Mouse (Mus musculus): ENCODE measurements around the gene Gja5.

Gja5 gene

GRCm38 (mm10) chr3:96936241-96936640, 31.7 kb downstream of the Gja5 start:
- DNase-seq (ENCODE audit: low spot score), result peak; percentile 29

DNA sequence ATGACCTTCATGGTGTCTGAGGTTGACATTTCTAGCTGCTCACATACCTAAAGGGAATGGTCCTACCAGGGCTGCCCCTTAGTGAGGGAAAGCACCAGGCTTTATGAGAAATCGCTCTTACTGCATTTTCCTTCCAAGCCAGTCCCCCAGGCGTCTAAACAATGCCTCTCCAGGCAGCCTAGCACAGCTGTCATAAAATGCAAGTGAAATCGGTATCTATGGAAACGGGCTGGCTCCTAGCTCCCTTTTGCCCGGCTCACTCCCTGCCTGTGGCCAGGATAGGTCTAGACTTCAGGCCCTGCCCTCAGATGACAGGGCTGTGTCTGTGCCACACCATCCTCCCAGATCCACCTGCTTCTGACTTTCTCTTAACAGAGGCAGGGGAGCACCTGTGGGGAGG, 33.1 kb downstream of the Gja5 start:
- no peak for DNase-seq (ENCODE audit: low spot score)

- DNase-seq (ENCODE audit: low spot score), result peak; percentile 81
Measured at GRCm38 (mm10) chr3:96938738-96939137, 34.2 kb downstream of the Gja5 start.

GRCm38 (mm10) chr3:96942706-96943105, 38.2 kb downstream of the Gja5 start:
- no peak for DNase-seq (ENCODE audit: low spot score)

- no peak for DNase-seq (ENCODE audit: low spot score)
Measured at GRCm38 (mm10) chr3:96953489-96954233, 49.2 kb downstream of the Gja5 start.

DNA sequence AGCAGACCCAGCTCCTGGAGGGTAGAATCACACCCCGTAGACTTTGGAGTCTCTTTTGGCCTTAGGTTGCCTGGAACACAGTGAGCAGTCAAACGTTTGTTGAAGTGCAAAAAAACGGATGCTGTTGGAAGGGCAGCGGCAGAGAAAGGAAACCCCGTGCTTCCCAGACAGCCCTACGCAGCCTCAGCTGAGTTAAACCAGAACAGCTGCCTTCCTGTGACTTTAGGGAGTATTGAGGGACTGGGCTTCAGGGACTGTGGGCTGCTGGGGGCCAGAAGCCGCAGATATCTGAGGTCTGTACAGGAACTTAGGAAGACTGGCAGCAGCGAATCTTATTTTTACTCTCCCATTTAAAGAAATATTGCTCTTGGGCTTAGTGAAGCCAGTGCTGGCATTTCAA, 56.1 kb downstream of the Gja5 start:
- no peak for DNase-seq (ENCODE audit: low spot score)

GRCm38 (mm10) chr3:96963088-96964034, 58.9 kb downstream of the Gja5 start:
- DNase-seq (ENCODE audit: low spot score), result no peak

- DNase-seq (ENCODE audit: low spot score), result no peak
Measured at GRCm38 (mm10) chr3:96970986-96971385, 66.5 kb downstream of the Gja5 start.

DNA sequence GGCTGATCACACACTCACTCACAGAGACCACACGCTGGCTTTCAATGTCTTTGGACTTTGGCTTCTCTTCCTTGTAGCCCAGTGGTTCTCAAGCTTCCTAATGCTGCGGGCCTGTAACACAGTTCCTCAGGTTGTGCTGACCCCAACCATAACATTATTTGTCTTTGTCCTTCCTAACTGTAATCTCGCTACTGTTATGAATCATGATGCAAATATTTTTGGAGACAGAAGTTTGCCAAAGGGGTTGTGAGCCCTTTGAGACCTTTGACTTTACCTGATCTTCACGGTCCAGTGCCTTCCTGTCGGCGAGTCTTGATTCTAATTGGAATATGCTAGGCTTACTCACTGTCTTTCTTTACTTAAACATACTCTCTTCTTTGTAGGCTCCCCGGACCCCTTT, 70.0 kb downstream of the Gja5 start:
- no peak for DNase-seq (ENCODE audit: low spot score)

- DNase-seq (ENCODE audit: low spot score), result no peak
Measured at GRCm38 (mm10) chr3:96975628-96976027, 71.1 kb downstream of the Gja5 start.

DNA sequence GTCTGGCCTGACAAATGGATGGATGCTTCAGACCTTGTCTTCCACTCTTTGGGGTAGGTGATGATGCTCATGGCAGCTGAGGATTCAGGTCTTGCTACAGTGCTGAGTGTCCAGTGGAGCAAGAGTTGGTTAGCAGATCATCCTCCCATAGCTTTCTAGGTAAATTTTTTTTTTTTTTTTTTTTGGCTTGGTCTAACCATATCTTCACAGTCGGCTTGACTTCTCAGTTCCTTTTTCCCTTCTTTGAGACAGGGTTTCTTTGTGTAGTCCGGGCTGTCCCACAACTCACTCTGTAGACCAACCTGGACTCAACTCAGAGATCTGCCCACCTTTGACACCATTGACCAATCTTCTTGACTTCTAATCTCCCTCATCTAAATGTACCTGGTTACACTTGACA, 73.0 kb downstream of the Gja5 start:
- DNase-seq (ENCODE audit: low spot score), result no peak

DNA sequence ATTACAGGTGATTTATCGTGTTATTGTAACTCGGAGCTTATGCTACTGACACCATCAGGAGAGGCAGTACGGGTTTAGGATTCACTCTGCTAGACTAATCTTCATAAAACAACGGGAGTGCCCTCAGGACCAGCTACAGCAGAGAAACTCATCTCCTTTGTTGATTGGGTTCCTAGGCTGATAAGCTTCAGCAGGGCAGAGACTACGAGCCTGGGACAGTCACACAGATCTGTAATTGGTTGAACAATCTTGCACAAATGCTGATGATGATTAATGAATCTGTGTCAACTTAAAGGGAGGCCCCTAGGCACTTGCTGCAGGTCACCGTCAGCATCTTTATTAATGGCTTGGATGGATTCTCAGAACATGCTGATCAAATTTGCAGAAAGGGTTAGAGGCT, 74.0 kb downstream of the Gja5 start:
- no peak for DNase-seq (ENCODE audit: low spot score)

- DNase-seq (ENCODE audit: low spot score), result no peak
Measured at GRCm38 (mm10) chr3:96979020-96979419, 74.5 kb downstream of the Gja5 start.

- DNase-seq (ENCODE audit: low spot score), result no peak
Measured at GRCm38 (mm10) chr3:96981833-96982232, 77.3 kb downstream of the Gja5 start.

GRCm38 (mm10) chr3:96982666-96983065, 78.2 kb downstream of the Gja5 start:
- DNase-seq (ENCODE audit: low spot score), result no peak

GRCm38 (mm10) chr3:96992526-96992925, 88.0 kb downstream of the Gja5 start:
- no peak for DNase-seq (ENCODE audit: low spot score)

DNA sequence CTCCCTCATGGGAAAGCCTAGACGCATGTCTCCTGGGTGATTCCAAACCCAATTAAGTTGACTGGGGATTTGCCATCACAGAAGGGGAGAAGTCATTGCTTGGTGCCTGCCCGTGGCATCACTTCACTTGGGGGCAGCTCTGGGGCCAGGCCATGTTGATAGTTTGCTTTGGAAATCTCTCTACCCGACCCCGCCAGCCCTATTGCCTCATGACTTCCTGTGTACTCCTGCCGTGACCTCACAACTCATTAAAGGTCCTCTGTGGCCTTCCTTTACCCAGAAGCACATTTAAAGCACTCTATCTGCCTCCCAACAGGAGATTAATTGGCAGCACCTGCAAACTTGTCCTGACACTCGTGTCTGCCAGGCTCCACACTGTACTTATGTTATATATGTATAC, 93.3 kb downstream of the Gja5 start:
- no peak for DNase-seq (ENCODE audit: low spot score)

GRCm38 (mm10) chr3:97003111-97003510, 98.6 kb downstream of the Gja5 start:
- no peak for DNase-seq (ENCODE audit: low spot score)

DNA sequence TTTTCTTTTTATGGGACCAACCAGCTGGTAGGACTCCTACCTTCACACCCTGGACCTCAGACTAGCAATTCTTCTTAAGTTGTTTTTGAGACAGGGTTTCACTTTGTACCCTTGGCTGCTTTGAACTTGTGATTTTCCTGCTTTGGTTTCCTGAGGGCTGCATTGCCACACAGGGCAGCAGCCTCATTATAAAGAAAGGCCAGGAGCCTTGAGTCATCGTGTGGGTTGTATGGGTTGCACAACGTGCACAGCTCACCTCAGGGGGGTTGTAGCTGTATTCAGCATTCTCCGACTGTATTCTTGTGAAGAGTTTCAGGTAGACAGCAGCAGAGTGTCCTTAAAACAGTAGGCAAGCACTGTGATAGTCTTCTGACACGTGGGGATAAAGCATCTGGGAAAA, 100.0 kb downstream of the Gja5 start:
- DNase-seq (ENCODE audit: low spot score), result no peak

DNA sequence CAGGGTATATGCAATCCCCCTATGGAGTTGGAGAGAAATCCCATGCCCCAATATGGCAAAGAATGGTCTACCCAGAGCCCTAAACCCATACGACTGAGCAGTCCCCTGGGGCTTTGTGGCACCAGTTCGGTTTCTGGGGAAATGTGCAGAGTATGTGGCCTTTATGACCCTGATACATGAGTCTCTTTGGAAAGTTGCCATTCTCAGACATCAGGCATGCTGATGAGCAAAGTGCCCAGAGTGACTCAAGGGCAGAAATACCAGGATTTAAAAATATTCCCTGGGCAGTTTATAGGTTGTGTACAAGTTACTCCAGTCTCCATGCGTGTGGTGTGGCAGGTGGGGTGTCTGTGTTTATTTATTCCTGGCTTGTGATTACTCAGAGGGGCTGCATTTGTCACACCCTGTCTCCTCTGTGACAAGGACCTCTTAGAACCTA, 102.5 kb downstream of the Gja5 start:
- DNase-seq (ENCODE audit: low spot score), result no peak

DNA sequence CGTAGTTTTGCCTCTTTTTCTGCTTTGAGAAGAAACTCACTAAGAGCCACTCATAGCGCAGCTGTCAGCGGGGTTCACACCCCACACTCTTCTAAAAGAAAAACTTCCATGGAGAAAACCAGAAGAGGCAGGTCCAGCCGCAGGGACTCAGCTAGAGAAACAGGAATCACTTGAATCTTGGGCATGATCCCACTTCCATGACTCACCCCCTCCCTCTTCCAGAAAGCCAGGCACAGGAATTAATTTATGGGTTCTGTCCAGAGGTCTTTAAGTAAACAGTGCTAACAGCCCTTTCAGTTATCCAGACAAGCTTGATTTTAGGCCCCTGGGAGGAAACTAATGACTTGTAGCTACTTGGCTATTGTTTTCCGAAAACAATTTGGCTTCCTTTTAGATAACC, 120.7 kb downstream of the Gja5 start:
- DNase-seq (ENCODE audit: low spot score), result no peak

DNA sequence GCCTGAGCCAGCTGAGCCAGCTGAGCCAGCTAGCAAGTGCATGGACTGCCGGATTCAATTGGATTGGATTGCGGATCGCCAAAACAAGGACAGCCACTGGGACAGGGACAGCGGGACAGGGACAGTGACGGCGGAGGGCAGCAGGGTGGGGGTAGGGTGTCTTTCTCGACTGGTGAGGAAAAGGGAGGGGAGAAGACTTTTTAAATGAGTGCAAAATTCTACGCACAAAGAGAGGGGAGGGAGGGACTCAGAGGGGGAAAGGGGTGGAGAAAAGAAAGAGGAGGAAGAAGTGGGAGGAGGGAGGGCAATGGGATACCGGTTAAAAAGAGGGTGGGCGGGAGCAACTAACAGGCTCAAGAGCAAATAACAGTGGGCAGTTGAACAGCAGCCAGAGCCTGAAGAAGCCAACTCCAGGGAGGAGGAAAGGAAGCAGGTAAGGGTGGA, 127.6 kb downstream of the Gja5 start:
- no peak for DNase-seq (ENCODE audit: low spot score)

GRCm38 (mm10) chr3:97035558-97035957, 131.1 kb downstream of the Gja5 start:
- DNase-seq (ENCODE audit: low spot score), result no peak

Data from layer of hippocampus, adult 9-10 months (tissue).